Mouse (Mus musculus) stomach, embryonic 16.5 days (tissue): ENCODE measurements around the gene Rnf168. TPM values are rescaled to one million over a fixed set of nuclear protein-coding genes. Genes with fewer than 3 reads are reported as not detected.

ENCODE experiments used
- microRNA counts: library from miRNA; unstranded; fragments of <30 nt; microRNA quantifications from one replicate; lab custom pipeline; 2016
- microRNA-seq: library from miRNA; unstranded; fragments of <30 nt; microRNA quantifications from one replicate; pipeline ENCODE4, GENCODE M21; 2016
- polyA plus RNA-seq: library from polyadenylated mRNA; unstranded; fragments of >200 nt; fragmentation: Nextera tagmentation; extraction: Ambion mirVana; gene quantifications from 2 replicates; pipeline ENCODE4 v1.2.1, GENCODE M21; 2015

The Rnf168 gene
- polyA plus RNA-seq, 1 experiment from 2014 or later = 18.4 TPM

MicroRNAs within 50 kb of the gene (microRNA counts, 519-probe panel; counts per million panel counts)
- 1,379 counts per million, percentile 13 among the panel's probes with 10 or more counts for microRNA mmu-miR-1946a (lab: Ali Mortazavi, UCI)

Small RNA genes within 50 kb of the gene (microRNA-seq; reads per million reads assigned to microRNA genes)
- not detected for gene Mir1946a

Other genes starting within 250 kb of the Rnf168 start
- 38.0 and 38.7 TPM in 2 replicates for gene Pak2, start 198.1 kb upstream of the Rnf168 start, polyA plus RNA-seq
- gene Pigx, start 177.7 kb upstream of the Rnf168 start, polyA plus RNA-seq = 74.6 and 80.1 TPM in 2 replicates
- gene Cep19, start 177.7 kb upstream of the Rnf168 start, polyA plus RNA-seq = 27.0 and 28.7 TPM in 2 replicates
- gene Nrros, start 111.9 kb upstream of the Rnf168 start, polyA plus RNA-seq = 17.6 and 21.9 TPM in 2 replicates
- 0.14 TPM in 1 of 2 replicates, not detected in the other for gene Bex6, start 97.6 kb upstream of the Rnf168 start, polyA plus RNA-seq
- gene Fbxo45, start 30.3 kb upstream of the Rnf168 start, polyA plus RNA-seq = 3.5 and 4.3 TPM in 2 replicates
- 18.4 and 19.5 TPM in 2 replicates for gene Wdr53, start 30.2 kb upstream of the Rnf168 start, polyA plus RNA-seq
- gene Smco1, start 6.0 kb upstream of the Rnf168 start, polyA plus RNA-seq = 0.15 TPM in 1 of 2 replicates, not detected in the other
- gene Ubxn7, start 54.8 kb downstream of the Rnf168 start, polyA plus RNA-seq = 18.1 and 22.1 TPM in 2 replicates
- gene Tm4sf19, start 123.0 kb downstream of the Rnf168 start, polyA plus RNA-seq = not detected in 2 replicates
- gene Tctex1d2, start 142.2 kb downstream of the Rnf168 start, polyA plus RNA-seq = 24.4 and 24.5 TPM in 2 replicates
- gene Pcyt1a, start 153.5 kb downstream of the Rnf168 start, polyA plus RNA-seq = 42.0 and 54.3 TPM in 2 replicates
- gene Slc51a, start 210.4 kb downstream of the Rnf168 start, polyA plus RNA-seq = 9.5 and 12.0 TPM in 2 replicates
- 0.29 and 0.37 TPM in 2 replicates for gene Zdhhc19, start 218.8 kb downstream of the Rnf168 start, polyA plus RNA-seq